Mouse (Mus musculus) brown adipose tissue, adult 24 weeks (tissue): ENCODE measurements around the gene Tox3. TPM values are rescaled to one million over a fixed set of nuclear protein-coding genes. Genes with fewer than 3 reads are reported as not detected.
A peak's percentile ranks its signal among the peaks of the same experiment; 100 is the strongest.

Experiments used
- H3K27ac ChIP-seq: fragments of 200-500 bp; replicated peaks from 2 replicates; pipeline ENCODE4 v1.5.1; 2012; ENCODE audit warnings: low read depth, mild to moderate bottlenecking, low read length
- H3K4me1 ChIP-seq: fragments of 200-500 bp; 2 replicates; pipeline ENCODE4 v1.6.1; 2012; ENCODE audit warnings: low read length, mixed read lengths; ENCODE audit not compliant: control insufficient read depth, insufficient read depth, insufficient read length
- H3K4me3 ChIP-seq: fragments of 200-500 bp; 2 replicates; pipeline ENCODE4 v1.5.1; 2012; ENCODE audit warnings: low read depth, mild to moderate bottlenecking, low read length, moderate library complexity; ENCODE audit not compliant: insufficient read depth
- polyA plus RNA-seq: library from polyadenylated mRNA; stranded (reverse); fragments of >200 nt; gene quantifications from 2 replicates; pipeline ENCODE4 v1.2.4, GENCODE M21; 2012; ENCODE audit not compliant: missing spikeins, insufficient read depth, insufficient read length

Tox3 gene
- polyA plus RNA-seq, 1 experiment, result not detected

GRCm38 (mm10) chr8:90348926-90349683 is 962 bp upstream of the Tox3 start:
- no peak overlapping the region for H3K27ac ChIP-seq
- H3K4me3 ChIP-seq, result no peak overlapping the region
- no peaks in the 10 kb centered on the region for H3K4me1 ChIP-seq

GRCm38 (mm10) chr8:90347581-90348177 is 464 bp downstream of the Tox3 start:
- no peak overlapping the region for H3K27ac ChIP-seq
- H3K4me3 ChIP-seq, result peak overlapping the region; percentile 48

GRCm38 (mm10) chr8:90346880-90347535 is 1.1 kb downstream of the Tox3 start:
- peak overlapping the region; percentile 48; the same call in 1 of the 2 replicates for H3K4me3 ChIP-seq
- no peak overlapping the region for H3K27ac ChIP-seq
- H3K4me1 ChIP-seq, result no peaks in the 10 kb centered on the region

More at GRCm38 (mm10) chr8:90347581-90348177, 464 bp downstream of the Tox3 start:
- H3K4me1 ChIP-seq, result no peaks in the 10 kb centered on the region

- Histone ChIP-seq H3K4me3 (no peak overlapping the region), H3K4me1 (no peaks in the 10 kb centered on the region), H3K27ac (no peak overlapping the region)
These were observed 1.8 kb downstream of the Tox3 start for GRCm38 (mm10) chr8:90346138-90346879.

GRCm38 (mm10) chr8:90330377-90331285 is 17.5 kb downstream of the Tox3 start:
- H3K27ac ChIP-seq, result no peak overlapping the region
- no peaks in the 10 kb centered on the region for H3K4me1 ChIP-seq
- H3K4me3 ChIP-seq, result no peak overlapping the region

GRCm38 (mm10) chr8:90323824-90324223 is 24.3 kb downstream of the Tox3 start:
- no peak overlapping the region for H3K4me3 ChIP-seq
- no peaks in the 10 kb centered on the region for H3K4me1 ChIP-seq
- H3K27ac ChIP-seq, result no peak overlapping the region

- Histone ChIP-seq H3K27ac (no peak overlapping the region), H3K4me1 (no peaks in the 10 kb centered on the region), H3K4me3 (no peak overlapping the region)
These were observed 25.3 kb downstream of the Tox3 start for GRCm38 (mm10) chr8:90322701-90323439.

- H3K27ac ChIP-seq, result no peak overlapping the region
- H3K4me1 ChIP-seq, result no peaks in the 10 kb centered on the region
- H3K4me3 ChIP-seq, result no peak overlapping the region
These were observed 26.9 kb downstream of the Tox3 start for GRCm38 (mm10) chr8:90321255-90321654.

- Histone ChIP-seq H3K4me1 (no peaks in the 10 kb centered on the region), H3K27ac (no peak overlapping the region), H3K4me3 (no peak overlapping the region)
These were observed 33.8 kb downstream of the Tox3 start for GRCm38 (mm10) chr8:90314312-90314711.

GRCm38 (mm10) chr8:90302951-90303350 is 45.2 kb downstream of the Tox3 start:
- Histone ChIP-seq H3K4me1 (no peaks in the 10 kb centered on the region), H3K4me3 (no peak overlapping the region), H3K27ac (no peak overlapping the region)

- Histone ChIP-seq H3K27ac (no peak overlapping the region), H3K4me1 (no peaks in the 10 kb centered on the region), H3K4me3 (no peak overlapping the region)
These were observed 45.9 kb downstream of the Tox3 start for GRCm38 (mm10) chr8:90302252-90302651.

- H3K4me3 ChIP-seq, result no peak overlapping the region
- no peaks in the 10 kb centered on the region for H3K4me1 ChIP-seq
- no peak overlapping the region for H3K27ac ChIP-seq
These were observed 46.6 kb downstream of the Tox3 start for GRCm38 (mm10) chr8:90301543-90301942.

GRCm38 (mm10) chr8:90300973-90301372 is 47.2 kb downstream of the Tox3 start:
- H3K27ac ChIP-seq, result no peak overlapping the region
- no peak overlapping the region for H3K4me3 ChIP-seq
- H3K4me1 ChIP-seq, result no peaks in the 10 kb centered on the region

GRCm38 (mm10) chr8:90294061-90294460 is 54.1 kb downstream of the Tox3 start:
- Histone ChIP-seq H3K4me3 (no peak overlapping the region), H3K27ac (no peak overlapping the region), H3K4me1 (no peaks in the 10 kb centered on the region)
